Mouse (Mus musculus) telencephalon, adult 2 months (tissue): Measurements from ENCODE around the gene Cebpe.

Experiments used
- DNase-seq: peaks from one replicate; pipeline ENCODE4 v3.0.0-alpha.2; 2011; ENCODE audit warnings: low read depth, low spot score

Cebpe gene

DNA sequence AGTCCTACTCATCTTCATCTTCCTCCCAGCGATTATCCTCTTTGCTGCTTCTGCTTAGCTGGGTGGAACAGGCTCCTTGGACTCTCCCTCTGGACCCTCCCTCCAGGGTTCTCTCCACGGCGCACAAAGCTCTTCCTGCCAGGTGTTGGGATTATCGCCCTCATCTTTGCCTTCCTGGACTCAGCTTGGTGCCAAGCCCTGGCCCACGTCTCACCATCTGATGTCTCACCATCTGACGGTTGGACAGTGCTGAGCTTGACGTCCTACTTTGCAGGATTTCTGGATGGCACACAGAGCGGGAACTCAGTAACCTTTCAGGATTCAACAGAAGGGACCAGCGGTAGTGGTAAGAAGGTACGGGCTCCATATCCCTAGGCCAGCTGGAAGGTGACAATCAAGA lies 9.7 kb upstream of the Cebpe start:
- no peak for DNase-seq

DNA sequence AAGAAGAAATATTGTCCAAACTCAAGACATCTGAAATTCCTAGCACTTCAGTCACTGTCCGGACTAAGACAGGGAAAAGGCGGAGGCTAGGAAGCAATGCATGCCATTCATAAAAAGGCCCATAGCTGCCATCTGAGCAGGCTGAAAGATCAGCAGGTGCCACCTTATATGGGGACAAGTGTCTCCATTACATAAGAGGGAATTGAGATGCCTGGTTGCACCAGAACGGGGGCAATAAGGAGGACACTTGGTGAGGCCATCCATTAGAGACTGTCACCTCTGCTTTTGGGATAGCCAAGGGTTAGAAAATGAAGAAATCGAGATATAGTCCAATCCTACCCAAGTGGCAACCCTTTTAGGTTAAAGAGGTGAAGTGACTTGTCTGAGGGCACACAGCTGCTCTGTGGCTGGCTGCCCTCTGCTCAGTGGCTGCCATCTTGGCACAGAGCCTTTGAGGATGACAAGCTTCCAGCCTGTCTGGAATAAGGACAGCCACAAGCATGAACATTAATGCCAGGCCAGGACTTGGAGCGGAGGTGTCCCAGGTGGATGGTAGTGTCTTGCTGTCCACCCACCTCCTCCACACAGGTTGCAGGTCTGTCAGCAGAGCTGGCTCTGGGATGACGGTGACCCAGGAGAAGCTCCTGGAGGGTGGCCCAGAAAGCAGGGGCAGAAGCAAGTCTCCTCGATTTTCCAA lies 8.8 kb upstream of the Cebpe start:
- no peak for DNase-seq

DNA sequence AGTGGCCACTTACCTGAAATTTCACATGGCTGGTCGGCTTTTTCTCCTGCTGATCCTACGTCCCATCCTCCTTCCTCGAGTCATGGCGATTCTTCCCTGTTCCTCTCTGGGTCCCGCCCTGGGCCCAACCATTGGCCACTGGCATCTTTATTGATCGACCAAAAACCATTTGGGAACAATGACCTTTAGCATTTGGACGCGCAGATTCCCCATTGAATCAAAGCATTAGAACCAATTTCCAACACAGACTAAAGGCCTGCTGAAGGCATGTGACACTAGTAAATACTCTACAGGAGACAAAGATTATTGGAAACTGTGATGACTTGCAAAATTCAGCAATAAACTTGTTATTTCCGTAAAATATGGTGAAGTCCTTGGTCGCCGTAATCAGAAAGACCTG lies 8.1 kb upstream of the Cebpe start:
- no peak for DNase-seq

DNA sequence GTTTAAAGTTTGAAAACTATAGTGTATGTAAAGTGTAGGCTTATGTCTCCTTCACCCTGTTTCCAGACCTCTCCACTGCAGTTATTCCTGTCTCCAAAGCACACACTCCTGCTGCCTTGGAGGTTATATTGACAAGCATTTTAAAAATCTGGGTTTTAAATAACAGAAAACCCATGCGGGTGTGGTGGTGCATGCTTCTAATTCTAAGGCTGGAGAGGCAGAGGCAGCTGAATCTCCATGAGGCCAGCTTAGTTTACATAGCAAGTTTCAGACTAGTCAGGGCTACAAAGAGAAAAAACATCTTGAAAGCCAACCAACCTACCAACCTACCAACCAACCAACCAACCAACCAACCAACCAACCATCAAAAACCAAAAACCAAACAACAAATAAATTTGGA lies 3.4 kb upstream of the Cebpe start:
- no peak for DNase-seq

DNA sequence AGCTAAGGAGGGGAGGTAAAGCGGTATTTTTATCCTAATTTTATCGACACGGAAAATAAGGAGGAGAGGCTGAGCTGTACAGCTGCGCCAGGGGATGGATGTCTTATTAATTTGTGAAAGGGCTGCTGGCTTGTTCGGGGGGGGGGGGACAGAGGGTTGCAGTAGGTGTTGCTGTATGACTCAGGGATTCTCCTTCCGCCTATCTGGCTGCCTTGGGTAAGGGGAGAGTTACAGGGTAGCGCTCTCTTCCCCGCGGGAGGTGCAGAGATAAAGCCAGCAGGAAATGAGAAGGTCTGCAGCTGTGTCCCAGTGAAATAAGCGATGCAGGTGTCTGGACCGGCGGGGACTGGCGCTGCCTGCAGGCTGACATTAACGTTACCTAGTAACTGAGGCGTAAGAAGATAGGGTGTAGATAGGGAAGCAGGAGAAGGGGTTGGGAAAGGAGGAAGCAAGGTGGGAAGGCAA lies 2.7 kb upstream of the Cebpe start:
- no peak for DNase-seq

DNA sequence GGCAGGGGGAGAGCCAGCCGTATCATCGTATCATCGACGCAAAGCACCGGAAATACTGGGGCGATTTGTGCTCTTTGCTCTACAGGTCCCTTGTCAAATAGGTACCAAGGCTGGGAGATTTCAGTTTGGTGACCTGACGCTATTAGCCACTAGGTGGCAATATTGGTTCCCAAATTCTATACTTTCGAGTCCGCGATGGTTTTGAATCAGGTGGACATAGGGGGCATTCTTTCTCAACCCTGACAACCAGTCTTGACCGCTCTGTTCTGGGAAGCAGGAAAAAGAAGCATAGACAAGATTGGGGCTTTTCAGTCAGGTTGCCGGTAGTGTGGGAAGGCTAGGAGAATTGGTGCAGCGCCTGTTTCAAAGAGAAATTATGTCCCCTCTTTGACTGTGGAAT lies 2.1 kb upstream of the Cebpe start:
- DNase-seq, result no peak

DNA sequence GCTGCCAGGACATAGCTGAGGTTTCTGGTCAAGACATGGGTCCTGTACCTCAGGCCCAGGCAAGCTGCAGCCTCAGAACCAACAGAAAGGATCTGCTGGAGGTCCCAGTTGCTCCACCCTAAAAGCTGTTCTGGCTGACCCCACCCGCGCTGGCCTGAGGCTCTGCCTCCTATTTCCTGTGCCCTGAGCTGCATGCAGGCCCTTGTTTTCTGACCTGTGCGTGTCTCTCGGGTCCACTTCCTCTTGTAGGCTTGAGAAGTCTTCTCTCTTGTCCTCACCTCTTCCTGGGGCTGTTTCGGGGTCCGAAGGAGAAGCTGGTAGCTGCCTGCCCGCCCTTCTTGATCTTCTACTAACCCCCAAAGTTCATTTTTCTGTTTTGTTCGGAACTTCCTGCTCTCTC lies 887 bp upstream of the Cebpe start:
- no peak for DNase-seq

DNA sequence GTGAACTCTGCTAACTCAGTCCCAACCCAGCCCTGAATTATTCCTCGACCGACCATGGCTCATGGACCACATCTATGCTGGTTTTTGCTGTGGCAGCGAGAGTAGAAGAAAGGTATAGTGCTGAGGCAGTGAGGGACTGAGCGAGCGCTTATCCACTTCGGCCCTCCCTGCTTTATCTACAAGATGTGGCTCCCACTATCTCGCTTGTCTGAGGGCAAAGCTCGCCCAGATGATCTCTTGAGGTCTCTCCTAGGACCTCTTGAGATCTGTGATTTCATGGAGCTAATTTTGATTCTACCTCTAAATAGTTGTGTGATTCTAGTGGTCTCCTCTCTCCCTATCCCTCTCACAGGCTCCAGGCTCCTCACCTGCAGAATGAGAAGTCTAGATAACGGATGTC lies 2.9 kb downstream of the Cebpe start:
- DNase-seq, result no peak

DNA sequence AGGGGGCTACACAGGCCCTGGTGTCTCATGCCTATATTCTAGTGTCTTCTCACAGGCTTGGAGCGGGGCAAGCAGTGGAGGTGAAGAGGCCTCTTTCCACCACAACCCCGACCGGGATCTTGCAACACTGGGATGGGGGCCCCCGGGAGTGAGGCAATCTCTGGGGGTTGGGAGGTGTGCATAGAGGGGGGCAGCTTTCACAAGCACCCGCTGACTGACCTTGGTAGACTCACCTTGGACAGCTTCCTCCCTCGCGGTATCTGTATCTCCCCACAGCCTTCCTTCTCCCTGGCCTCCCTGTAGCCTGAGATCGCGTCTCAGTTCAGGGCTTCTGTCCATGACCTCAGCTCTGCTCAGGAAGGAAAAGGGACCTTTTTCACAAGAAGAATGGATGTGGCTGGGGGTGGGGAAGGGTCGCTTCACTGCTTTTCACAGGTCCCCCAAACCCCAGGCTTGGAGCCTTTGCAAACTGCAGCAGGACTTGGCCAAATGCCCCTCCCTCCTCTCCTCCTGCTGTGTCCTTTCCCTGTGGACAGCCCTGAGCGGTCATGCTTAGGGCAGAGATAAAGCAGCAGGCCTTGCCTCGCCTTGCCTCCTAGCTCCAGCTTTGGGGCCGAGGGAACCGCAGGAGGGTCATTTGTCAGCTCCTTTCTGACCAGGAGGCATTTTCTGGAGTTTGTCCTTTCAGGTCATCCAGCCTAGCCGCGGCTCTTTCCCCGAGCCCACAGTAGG lies 5.2 kb downstream of the Cebpe start:
- no peak for DNase-seq

DNA sequence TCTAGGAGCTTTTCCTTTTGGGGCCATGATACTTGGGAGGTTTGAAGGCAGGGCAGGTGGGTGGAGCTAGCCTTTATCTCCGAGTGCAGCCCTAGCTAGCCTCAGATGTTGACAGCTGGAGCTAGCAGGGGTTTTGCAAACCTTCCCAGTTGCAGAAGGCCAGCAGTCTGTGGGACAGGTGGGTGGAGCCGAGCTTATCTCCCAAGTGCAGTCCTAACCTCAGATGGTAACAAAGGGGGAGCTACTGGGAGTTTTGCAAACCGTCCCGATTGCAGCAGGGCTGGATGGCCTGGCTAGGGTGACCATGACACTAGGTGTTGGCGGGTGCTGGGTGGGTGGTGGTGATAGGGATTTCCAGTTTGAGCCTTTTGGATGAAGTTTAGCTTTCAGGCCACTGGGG lies 6.1 kb downstream of the Cebpe start:
- DNase-seq, result no peak

DNA sequence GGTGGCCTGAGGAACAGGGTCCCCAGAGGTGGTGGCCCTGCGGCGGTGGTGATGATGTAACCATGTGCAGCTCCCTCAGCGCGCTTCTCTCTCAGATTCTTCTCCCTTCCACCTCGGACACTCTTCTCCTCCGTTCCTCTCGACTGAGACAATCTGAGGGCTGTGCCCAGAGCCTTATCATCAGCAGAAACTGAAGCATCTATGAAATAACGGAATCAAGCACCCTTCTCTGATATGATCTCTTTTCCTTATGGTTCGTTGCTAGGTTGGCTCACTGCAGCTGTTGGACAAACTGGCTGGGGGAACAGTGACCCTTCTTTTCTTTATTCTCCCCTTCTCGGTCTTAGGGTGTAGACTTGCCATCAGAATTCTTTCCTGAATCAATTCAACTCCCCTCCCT lies 8.8 kb downstream of the Cebpe start:
- DNase-seq, result no peak

DNA sequence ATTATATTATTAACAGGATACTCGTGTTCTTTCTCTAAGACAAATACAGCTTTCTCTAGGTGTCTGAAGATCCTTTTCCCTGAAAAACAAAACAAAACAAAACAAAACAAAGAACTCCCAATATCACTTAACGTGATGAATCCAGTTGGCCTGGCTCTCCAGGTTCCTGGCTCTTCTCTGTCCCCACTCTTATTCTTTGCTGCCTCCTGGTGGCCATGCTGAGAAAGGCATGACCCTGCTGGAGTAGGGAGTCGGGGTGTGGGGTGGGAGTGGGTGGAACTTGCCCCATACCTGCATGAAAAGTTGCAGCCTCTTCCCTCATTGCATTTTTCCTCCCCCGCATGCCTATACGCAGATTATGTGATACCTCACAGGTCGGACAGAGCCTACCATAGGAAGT lies 10.7 kb downstream of the Cebpe start:
- DNase-seq, result no peak

DNA sequence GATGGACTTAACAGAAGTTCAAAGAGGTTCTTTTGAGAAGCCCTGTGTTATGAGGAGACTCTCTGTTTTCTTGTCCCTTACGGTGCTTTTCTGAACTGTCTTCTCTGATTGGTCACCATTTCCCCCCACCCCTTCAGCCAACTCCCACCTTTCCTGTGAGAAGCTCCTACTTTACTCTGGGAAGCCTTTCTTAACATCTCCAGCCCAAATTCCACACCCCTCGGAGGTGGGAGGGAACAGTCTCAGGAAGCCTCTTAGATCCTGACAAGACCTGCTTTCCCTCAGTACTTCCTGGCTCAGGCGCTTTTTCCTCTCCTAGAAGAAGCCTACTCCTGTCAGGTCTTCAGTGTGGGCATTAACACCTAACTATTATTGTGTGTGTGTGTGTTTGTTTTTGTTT lies 12.4 kb downstream of the Cebpe start:
- no peak for DNase-seq

DNA sequence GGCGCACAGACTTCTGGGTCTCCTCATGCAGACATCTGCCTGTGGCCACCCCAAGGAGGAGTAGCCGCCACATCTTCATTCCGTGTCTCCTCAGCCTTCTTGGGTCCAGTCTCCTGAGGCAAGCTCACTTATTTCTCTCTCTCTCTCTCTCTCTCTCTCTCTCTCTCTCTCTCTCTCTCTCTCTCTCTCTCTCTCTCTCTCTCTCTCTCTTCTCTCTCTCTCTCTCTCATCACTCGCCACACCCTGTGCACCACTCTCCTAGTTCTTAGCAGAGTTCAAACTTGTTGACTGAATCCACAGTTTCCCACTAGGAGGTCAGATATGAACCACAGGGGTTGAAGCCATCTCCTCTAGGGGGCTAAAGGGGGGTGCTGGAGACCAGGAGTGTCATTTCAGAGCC lies 13.2 kb downstream of the Cebpe start, which contains the start of gene Gm29776:
Gene Gm29776, minus strand, starts transcription at position 101 of the 400 bp plus-strand sequence.
- no peak for DNase-seq

DNA sequence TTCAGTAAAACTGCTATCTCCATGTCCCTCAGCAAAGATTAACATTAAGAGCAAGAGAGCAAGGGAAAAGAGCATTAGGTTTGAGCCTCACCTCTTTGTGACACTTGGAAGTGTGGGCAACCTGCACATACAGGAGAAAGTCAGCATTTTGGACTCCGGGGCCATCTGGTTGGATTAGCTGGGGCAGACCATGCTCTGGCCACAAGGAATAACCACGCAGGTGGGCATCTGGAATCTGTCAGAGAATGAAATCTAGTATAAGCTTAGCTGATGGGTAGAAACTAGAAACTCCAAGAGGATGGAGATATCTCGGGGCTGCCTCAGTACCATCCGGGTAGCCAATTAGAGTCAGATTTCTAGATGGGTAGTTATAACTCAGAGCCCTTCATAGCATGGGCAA lies 15.2 kb downstream of the Cebpe start:
- DNase-seq, result no peak

DNA sequence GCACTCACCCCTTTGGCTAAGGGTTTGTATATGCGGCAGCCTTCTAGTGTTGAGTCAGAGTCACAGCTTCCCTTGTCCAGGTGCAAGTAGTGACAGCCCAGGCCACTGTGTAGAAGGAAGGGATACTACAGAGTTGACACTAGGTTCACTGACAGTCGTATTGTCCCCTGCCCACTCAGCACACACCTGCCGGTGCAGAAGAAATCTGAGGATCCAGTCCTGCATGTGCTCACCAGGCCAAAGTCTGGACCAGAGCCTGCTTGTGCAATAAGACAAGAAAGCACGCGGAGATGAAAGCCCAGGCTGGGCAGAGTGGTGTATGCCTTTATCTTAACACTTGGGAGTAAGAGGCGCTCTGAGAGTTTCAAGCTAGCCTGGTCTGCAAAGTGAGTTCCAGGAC lies 16.9 kb downstream of the Cebpe start:
- DNase-seq, result no peak

DNA sequence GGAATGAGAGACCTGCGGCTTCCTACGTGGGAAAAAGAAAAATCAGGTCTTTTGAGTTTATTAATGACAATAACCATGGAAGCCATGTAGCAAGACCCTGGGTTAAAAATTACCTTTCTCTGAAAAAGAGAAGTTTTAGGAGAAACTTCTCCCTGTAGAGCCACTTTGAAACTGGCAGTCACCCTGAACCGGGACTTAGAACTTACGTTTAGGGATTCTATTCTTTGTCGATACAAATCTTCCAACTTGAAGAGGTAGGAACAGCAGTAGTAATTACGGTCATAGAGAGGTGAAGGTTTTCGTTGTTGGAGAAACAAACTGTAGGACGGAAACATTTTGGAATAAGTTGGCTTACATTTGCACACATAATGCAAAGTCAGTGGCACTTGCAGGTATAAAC lies 24.7 kb downstream of the Cebpe start:
- no peak for DNase-seq

DNA sequence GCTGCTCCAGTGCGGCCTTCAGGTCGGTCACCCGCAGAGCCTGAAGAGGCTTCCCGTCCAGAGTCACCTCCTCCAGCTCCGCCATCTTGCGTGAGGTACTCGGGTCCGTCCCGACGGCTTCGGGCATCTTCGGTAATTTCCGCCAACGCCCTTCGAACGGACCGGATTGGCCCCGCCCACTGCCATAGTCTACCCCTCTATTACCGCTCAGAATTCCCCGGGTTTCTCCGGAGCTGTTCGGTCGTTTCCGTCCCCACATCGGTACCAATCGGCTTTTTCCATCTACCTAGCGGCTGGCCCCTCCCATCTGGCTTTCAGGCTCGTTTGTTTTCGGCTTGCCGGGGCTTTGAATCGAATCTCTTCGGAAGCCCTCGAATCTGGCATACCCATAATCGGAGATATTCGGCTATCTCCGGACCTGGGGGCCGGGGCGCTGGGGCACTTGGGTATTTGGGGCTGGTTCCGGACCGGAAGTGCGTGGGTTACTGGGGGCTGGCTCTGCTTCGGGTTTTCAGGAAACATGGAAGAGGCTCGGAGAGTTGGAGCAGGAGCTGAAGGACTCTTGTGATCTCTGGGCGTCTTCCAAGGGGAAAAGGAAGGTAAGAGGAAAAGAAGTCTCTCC lies 25.3 kb downstream of the Cebpe start, which contains the start of gene Acin1:
Gene Acin1, minus strand, starts transcription at position 410 of the 622 bp plus-strand sequence.
- peak; percentile 98 for DNase-seq

DNA sequence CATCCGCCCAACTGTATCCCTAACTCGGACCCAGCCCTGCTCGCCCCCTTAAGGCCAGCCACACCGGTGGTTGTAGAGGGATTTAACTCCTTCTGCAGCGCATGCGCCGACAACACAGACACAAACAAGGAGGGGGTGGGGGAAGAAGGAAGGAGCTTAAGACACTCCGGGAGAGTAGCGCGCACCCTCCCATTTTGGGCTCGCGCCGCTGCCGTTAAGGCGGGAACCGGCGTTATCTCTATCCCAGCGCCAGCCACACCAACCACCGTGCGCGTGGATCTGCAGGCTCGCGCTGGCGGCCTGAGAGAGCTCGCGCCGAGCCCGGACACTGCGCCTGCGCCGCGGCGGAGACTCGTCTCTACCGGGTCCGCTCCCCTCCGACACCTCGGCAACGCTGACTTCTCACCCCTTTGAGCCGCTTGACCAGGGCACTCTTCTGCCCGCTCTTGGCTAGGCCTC lies 25.9 kb downstream of the Cebpe start, which contains the start of gene 1700123O20Rik:
Gene 1700123O20Rik, plus strand, starts transcription at position 154 of the 459 bp plus-strand sequence.
- peak; percentile 87 for DNase-seq

DNA sequence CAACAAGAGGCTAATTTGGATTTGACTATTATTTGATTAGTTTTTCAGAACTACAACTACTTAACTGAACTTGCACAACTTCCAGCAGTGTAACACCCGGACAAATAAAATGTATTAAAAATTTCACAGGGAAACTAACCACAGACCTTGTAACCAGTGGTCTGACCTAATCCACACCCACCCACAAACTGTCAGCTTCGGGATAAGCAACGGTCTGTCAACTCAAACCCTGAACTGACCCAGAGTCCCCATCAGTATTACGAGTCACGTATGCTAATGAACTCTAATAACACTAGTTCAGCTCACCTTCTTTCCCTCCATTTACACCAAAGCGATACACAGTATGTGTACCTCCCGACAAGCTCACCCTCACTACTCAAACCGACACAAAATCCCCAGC lies 26.5 kb downstream of the Cebpe start:
- no peak for DNase-seq

DNA sequence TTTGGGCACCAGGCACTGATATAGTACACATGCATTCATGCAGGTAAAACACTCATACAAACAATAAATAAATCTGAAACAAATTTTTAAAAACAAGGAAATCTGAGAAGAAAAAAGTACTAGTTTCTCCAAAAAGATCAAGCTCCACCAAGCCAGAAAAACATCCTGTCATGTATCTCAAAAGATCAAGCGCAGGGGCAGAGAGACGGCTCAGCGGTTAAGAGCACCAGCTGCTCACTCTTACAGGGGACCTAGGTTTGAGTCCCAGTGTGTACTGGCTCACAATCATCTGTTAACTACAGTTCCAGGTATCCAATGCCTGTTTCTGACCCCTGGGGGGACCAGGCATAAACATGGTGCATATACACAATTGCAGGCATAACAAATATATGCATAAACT lies 29.6 kb downstream of the Cebpe start:
- DNase-seq, result no peak

DNA sequence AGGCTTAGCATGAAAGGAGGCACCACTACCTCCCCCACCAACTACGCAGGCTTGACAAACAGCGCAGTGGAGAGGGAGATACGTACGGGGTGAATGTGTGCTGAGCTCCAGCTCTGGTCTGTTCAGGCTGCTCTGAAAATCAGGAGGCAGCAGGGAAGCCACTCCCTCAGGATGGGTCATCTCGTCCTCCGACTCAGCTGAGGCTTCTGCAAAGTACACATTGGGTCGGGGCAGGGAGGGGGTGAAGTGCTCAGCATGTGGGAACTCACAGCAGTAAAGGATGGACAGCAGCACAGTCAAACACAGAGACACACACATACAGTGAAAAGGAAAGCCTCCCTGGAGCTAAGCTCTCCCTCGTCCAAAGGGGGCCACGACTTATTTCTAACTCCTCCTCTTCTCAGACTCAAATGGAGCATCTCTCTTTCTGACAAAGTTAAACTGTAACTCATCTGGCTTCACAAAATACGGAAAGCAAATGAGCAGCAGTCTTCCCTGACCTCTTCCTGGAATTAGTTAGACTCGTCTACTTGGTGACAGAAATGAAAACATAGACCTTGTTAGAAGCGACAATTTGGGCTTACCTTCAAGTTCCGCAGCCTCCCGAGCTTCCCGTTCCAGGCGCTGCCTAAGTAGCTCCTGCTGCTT lies 33.2 kb downstream of the Cebpe start:
- no peak for DNase-seq
